Mouse (Mus musculus): Measurements from ENCODE around the gene Pex13. TPM values are rescaled to one million over a fixed set of nuclear protein-coding genes. Genes with fewer than 3 reads are reported as not detected.
A peak's percentile ranks its signal among the peaks of the same experiment; 100 is the strongest.
"Not testable (repeated sequence)": the region's sequence is repeated elsewhere in the genome, so short reads cannot be mapped to it uniquely, and the experiment has no call there.

Gene Pex13
- polyA plus RNA-seq, 1 experiment from 2014 or later: 32.7 TPM

- 64% methylated on average over 8 of the region's 8 CpGs for WGBS
- H3K27ac ChIP-seq (replicated peaks): no peak overlapping the region
- DNase-seq (ENCODE audit: low spot score): no peak
- no peak overlapping the region for H3K4me2 ChIP-seq (replicated peaks; ENCODE audit: low read depth)
- no peak overlapping the region for H3K4me3 ChIP-seq (ENCODE audit: low read depth, low read length)
- no peaks in the 10 kb centered on the region for H3K36me3 ChIP-seq (ENCODE audit: control insufficient read depth, insufficient read depth, low read length)
- H3K27me3 ChIP-seq (ENCODE audit: control insufficient read depth, insufficient read depth, low read length): no peaks in the 10 kb centered on the region
- no peaks in the 10 kb centered on the region for H3K9me3 ChIP-seq (ENCODE audit: control insufficient read depth, low read length)
- H3K9ac ChIP-seq (ENCODE audit: low read length): no peak overlapping the region
- TF ChIP-seq EP300 (optimal IDR thresholded peaks at IDR 0.05) (no peak), CTCF (IDR thresholded peaks at IDR 0.05; ENCODE audit: low read depth) (no peak)
- no peak for ATAC-seq (ENCODE audit: low FRiP score, low TSS enrichment)
- H3K4me1 ChIP-seq (replicated peaks; ENCODE audit: control insufficient read depth, insufficient read depth): no peaks in the 10 kb centered on the region
These were observed 31.2 kb downstream of the Pex13 start for GRCm38 (mm10) chr11:23634573-23634972.

- Histone ChIP-seq H3K9ac (ENCODE audit: low read length) (peak overlapping the region; percentile 45; the same call in 1 of the 2 replicates), H3K4me2 (replicated peaks; ENCODE audit: low read depth) (peak overlapping the region; percentile 87), H3K4me1 (replicated peaks; ENCODE audit: control insufficient read depth, insufficient read depth) (no peaks in the 10 kb centered on the region), H3K36me3 (ENCODE audit: control insufficient read depth, insufficient read depth, low read length) (no peaks in the 10 kb centered on the region), H3K9me3 (ENCODE audit: control insufficient read depth, low read length) (no peaks in the 10 kb centered on the region), H3K27ac (replicated peaks) (no peak overlapping the region), H3K27me3 (ENCODE audit: control insufficient read depth, insufficient read depth, low read length) (no peaks in the 10 kb centered on the region), H3K4me3 (ENCODE audit: low read depth, low read length) (peak overlapping the region; percentile 78)
- ATAC-seq (ENCODE audit: low FRiP score, low TSS enrichment) (peak; percentile 21), DNase-seq (ENCODE audit: low spot score) (no peak)
- TF ChIP-seq CTCF (IDR thresholded peaks at IDR 0.05; ENCODE audit: low read depth) (no peak), EP300 (optimal IDR thresholded peaks at IDR 0.05) (no peak)
- WGBS: 5% methylated on average over 7 of the region's 7 CpGs
These were observed 31.9 kb downstream of the Pex13 start for GRCm38 (mm10) chr11:23633879-23634215.

GRCm38 (mm10) chr11:23632945-23633878 lies 32.5 kb downstream of the Pex13 start, which contains the start of gene 0610010F05Rik:
Gene 0610010F05Rik, minus strand, starts transcription at chr11:23633639.
- under 1% methylated on average over 57 of the region's 103 CpGs for WGBS
- H3K27me3 ChIP-seq (ENCODE audit: control insufficient read depth, insufficient read depth, low read length): no peaks in the 10 kb centered on the region
- peak within 1 kb of the TSS; percentile 86 for H3K27ac ChIP-seq (replicated peaks)
- TF ChIP-seq EP300 (optimal IDR thresholded peaks at IDR 0.05) (no peak), CTCF (IDR thresholded peaks at IDR 0.05; ENCODE audit: low read depth) (no peak)
- no peaks in the 10 kb centered on the region for H3K36me3 ChIP-seq (ENCODE audit: control insufficient read depth, insufficient read depth, low read length)
- no peaks in the 10 kb centered on the region for H3K4me1 ChIP-seq (replicated peaks; ENCODE audit: control insufficient read depth, insufficient read depth)
- peak within 1 kb of the TSS; percentile 78 for H3K4me3 ChIP-seq (ENCODE audit: low read depth, low read length)
- peak within 1 kb of the TSS; percentile 91 for H3K9ac ChIP-seq (ENCODE audit: low read length)
- ATAC-seq (ENCODE audit: low FRiP score, low TSS enrichment) (peak; percentile 99), DNase-seq (ENCODE audit: low spot score) (peak; percentile 95)
- H3K4me2 ChIP-seq (replicated peaks; ENCODE audit: low read depth): peak within 1 kb of the TSS; percentile 87
- no peaks in the 10 kb centered on the region for H3K9me3 ChIP-seq (ENCODE audit: control insufficient read depth, low read length)

- DNase-seq (ENCODE audit: low spot score) (no peak), ATAC-seq (ENCODE audit: low FRiP score, low TSS enrichment) (no peak)
- no peak overlapping the region for H3K4me3 ChIP-seq (ENCODE audit: low read depth, low read length)
- H3K27me3 ChIP-seq (ENCODE audit: control insufficient read depth, insufficient read depth, low read length): no peaks in the 10 kb centered on the region
- TF ChIP-seq EP300 (optimal IDR thresholded peaks at IDR 0.05): no peak
- peak; percentile 34; the same call in 1 of the 2 replicates for TF ChIP-seq CTCF (IDR thresholded peaks at IDR 0.05; ENCODE audit: low read depth)
- no peak overlapping the region for H3K9ac ChIP-seq (ENCODE audit: low read length)
- peaks cover 3% of the 10 kb centered on the region; the same call in 1 of the 2 replicates for H3K36me3 ChIP-seq (ENCODE audit: control insufficient read depth, insufficient read depth, low read length)
- H3K4me2 ChIP-seq (replicated peaks; ENCODE audit: low read depth): no peak overlapping the region
- H3K9me3 ChIP-seq (ENCODE audit: control insufficient read depth, low read length): no peaks in the 10 kb centered on the region
- H3K4me1 ChIP-seq (replicated peaks; ENCODE audit: control insufficient read depth, insufficient read depth): no peaks in the 10 kb centered on the region
- no peak overlapping the region for H3K27ac ChIP-seq (replicated peaks)
These were observed 35.1 kb downstream of the Pex13 start for GRCm38 (mm10) chr11:23630664-23631063.

- no peak for DNase-seq (ENCODE audit: low spot score)
- Histone ChIP-seq H3K4me1 (replicated peaks; ENCODE audit: control insufficient read depth, insufficient read depth) (no peaks in the 10 kb centered on the region), H3K27me3 (ENCODE audit: control insufficient read depth, insufficient read depth, low read length) (no peaks in the 10 kb centered on the region), H3K27ac (replicated peaks) (no peak overlapping the region), H3K36me3 (ENCODE audit: control insufficient read depth, insufficient read depth, low read length) (no peaks in the 10 kb centered on the region; the same call in 1 of the 2 replicates), H3K4me3 (ENCODE audit: low read depth, low read length) (no peak overlapping the region), H3K9ac (ENCODE audit: low read length) (no peak overlapping the region), H3K4me2 (replicated peaks; ENCODE audit: low read depth) (no peak overlapping the region), H3K9me3 (ENCODE audit: control insufficient read depth, low read length) (no peaks in the 10 kb centered on the region)
- no peak for ATAC-seq (ENCODE audit: low FRiP score, low TSS enrichment)
- TF ChIP-seq CTCF (IDR thresholded peaks at IDR 0.05; ENCODE audit: low read depth): no peak
- TF ChIP-seq EP300 (optimal IDR thresholded peaks at IDR 0.05): no peak
- 81% methylated on average over 5 of the region's 5 CpGs for WGBS
These were observed 46.8 kb downstream of the Pex13 start for GRCm38 (mm10) chr11:23618995-23619394.

GRCm38 (mm10) chr11:23614546-23614945 lies 51.2 kb downstream of the Pex13 start:
- no peaks in the 10 kb centered on the region for H3K27me3 ChIP-seq (ENCODE audit: control insufficient read depth, insufficient read depth, low read length)
- WGBS: 86% methylated on average over 5 of the region's 5 CpGs
- no peak overlapping the region for H3K4me3 ChIP-seq (ENCODE audit: low read depth, low read length)
- no peak for TF ChIP-seq EP300 (optimal IDR thresholded peaks at IDR 0.05)
- no peak for TF ChIP-seq CTCF (IDR thresholded peaks at IDR 0.05; ENCODE audit: low read depth)
- ATAC-seq (ENCODE audit: low FRiP score, low TSS enrichment): no peak
- H3K4me2 ChIP-seq (replicated peaks; ENCODE audit: low read depth): no peak overlapping the region
- H3K27ac ChIP-seq (replicated peaks): no peak overlapping the region
- DNase-seq (ENCODE audit: low spot score): no peak
- no peaks in the 10 kb centered on the region for H3K4me1 ChIP-seq (replicated peaks; ENCODE audit: control insufficient read depth, insufficient read depth)
- H3K9me3 ChIP-seq (ENCODE audit: control insufficient read depth, low read length): no peaks in the 10 kb centered on the region
- no peak overlapping the region for H3K9ac ChIP-seq (ENCODE audit: low read length)
- no peaks in the 10 kb centered on the region; the same call in 1 of the 2 replicates for H3K36me3 ChIP-seq (ENCODE audit: control insufficient read depth, insufficient read depth, low read length)

GRCm38 (mm10) chr11:23607291-23607690 lies 58.5 kb downstream of the Pex13 start:
- not testable (repeated sequence) for DNase-seq (ENCODE audit: low spot score)

More at GRCm38 (mm10) chr11:23607291-23607690, 58.5 kb downstream of the Pex13 start:
- H3K4me2 ChIP-seq (replicated peaks; ENCODE audit: low read depth); H3K9ac ChIP-seq (ENCODE audit: low read length); H3K36me3 ChIP-seq (ENCODE audit: control insufficient read depth, insufficient read depth, low read length); H3K27me3 ChIP-seq (ENCODE audit: control insufficient read depth, insufficient read depth, low read length); H3K4me1 ChIP-seq (replicated peaks; ENCODE audit: control insufficient read depth, insufficient read depth); ATAC-seq (ENCODE audit: low FRiP score, low TSS enrichment); H3K27ac ChIP-seq (replicated peaks); H3K9me3 ChIP-seq (ENCODE audit: control insufficient read depth, low read length); H3K4me3 ChIP-seq (ENCODE audit: low read depth, low read length): not testable (repeated sequence)
- 84% methylated on average over 6 of the region's 6 CpGs for whole genome bisulfite sequencing

Data from stomach, postnatal 0 days (tissue).